Mouse (Mus musculus): ENCODE measurements around the gene Cers3. TPM values are rescaled to one million over a fixed set of nuclear protein-coding genes. Genes with fewer than 3 reads are reported as not detected.

Gene Cers3
- total and polyA plus RNA-seq, 3 experiments, result 0.04 TPM; not detected in 2

DNA sequence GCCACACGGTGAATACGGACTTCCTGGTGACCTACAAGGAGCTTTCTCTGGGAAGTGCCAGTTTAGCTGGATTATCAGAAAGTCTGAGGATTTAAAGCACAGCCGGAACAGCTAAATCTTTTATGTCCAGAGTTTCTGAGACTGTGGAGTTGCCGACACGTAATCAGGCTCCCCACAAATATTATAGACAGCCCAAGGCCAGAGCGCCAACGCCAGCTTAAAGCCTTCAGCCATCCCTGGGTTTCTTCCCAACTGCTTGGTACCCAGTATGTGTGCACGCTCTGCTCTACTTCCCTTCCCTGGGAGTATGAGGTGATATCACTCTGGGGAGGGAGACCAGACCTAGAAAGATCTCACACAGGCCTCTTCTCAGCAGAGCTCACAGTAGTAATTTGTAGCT lies 10.5 kb downstream of the Cers3 start:
- Histone ChIP-seq H3K79me2 (ENCODE audit: control insufficient read depth, insufficient read depth, low read length, poor library complexity) (no peaks in the 10 kb centered on the region), H3K27me3 (ENCODE audit: control insufficient read depth in 1 of 2, insufficient read depth in 2 of 2, low read length in 2 of 2) (peaks cover 0 to 2% of the 10 kb centered on the region in 2 experiments; a peak in 1 of 4 replicates), H3K4me3 (ENCODE audit: control insufficient read depth in 1 of 2, insufficient read depth in 1 of 2, low read depth in 2 of 2, low read length in 2 of 2) (no peak overlapping the region), H3K27ac (ENCODE audit: control insufficient read depth, low read depth, low read length) (no peak overlapping the region), H3K9me3 (replicated peaks; ENCODE audit: insufficient read depth, low read length) (no peaks in the 10 kb centered on the region), H3K9ac (ENCODE audit: control insufficient read depth, low read depth, low read length, poor library complexity, severe bottlenecking) (no peak overlapping the region), H3K4me1 (ENCODE audit: control insufficient read depth in 1 of 2, insufficient read depth in 2 of 2, low read length in 2 of 2) (no peaks in the 10 kb centered on the region; a peak in 1 of 4 replicates), H3K36me3 (ENCODE audit: control insufficient read depth in 1 of 2, insufficient read depth in 2 of 2, low read length in 2 of 2) (no peaks in the 10 kb centered on the region)
- TF ChIP-seq HCFC1 (IDR thresholded peaks at IDR 0.05; ENCODE audit: low read depth, low read length) (no peak), MXI1 (IDR thresholded peaks at IDR 0.05; ENCODE audit: low read depth, low read length) (no peak), ZMIZ1 (IDR thresholded peaks at IDR 0.05; ENCODE audit: low read depth, low read length) (no peak), NELFE (IDR thresholded peaks at IDR 0.05; ENCODE audit: low read depth, low read length) (no peak), RCOR1 (IDR thresholded peaks at IDR 0.05; ENCODE audit: low read depth, low read length) (no peak), GABPA (IDR thresholded peaks at IDR 0.05; ENCODE audit: low read depth, low read length) (no peak), EP300 (IDR thresholded peaks at IDR 0.05; ENCODE audit: low read depth in 1 of 2, low read length in 2 of 2) (no peak), ZC3H11A (IDR thresholded peaks at IDR 0.05; ENCODE audit: low read depth, low read length) (no peak)
- no peak for DNase-seq (ENCODE audit: low read depth, low spot score)

DNA sequence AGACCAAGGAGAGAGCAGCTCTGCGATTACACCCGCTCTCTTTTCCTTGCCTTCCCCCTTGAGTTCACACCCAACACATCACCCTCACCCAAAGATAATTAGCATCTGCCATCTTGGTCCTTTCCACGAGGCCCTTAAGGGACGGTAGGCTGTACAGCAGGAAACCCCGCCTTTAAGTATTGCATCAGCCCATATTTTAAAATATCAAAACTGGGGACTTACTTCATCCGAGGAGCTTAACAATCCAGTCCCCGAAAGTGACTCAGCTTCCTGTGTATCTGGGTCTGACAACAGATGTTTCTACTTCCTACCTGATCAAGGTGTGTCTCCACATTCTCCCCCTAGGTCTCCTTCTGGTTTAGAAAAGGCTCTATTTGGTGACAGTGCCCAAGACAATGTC lies 12.3 kb downstream of the Cers3 start:
- no peak overlapping the region for H3K27ac ChIP-seq (ENCODE audit: control insufficient read depth, low read depth, low read length)
- H3K27me3 ChIP-seq (ENCODE audit: control insufficient read depth in 1 of 2, insufficient read depth in 2 of 2, low read length in 2 of 2), result peaks cover 0 to 2% of the 10 kb centered on the region in 2 experiments; a peak in 1 of 4 replicates
- H3K36me3 ChIP-seq (ENCODE audit: control insufficient read depth in 1 of 2, insufficient read depth in 2 of 2, low read length in 2 of 2), result no peaks in the 10 kb centered on the region
- no peaks in the 10 kb centered on the region; a peak in 1 of 4 replicates for H3K4me1 ChIP-seq (ENCODE audit: control insufficient read depth in 1 of 2, insufficient read depth in 2 of 2, low read length in 2 of 2)
- H3K79me2 ChIP-seq (ENCODE audit: control insufficient read depth, insufficient read depth, low read length, poor library complexity), result no peaks in the 10 kb centered on the region
- no peak overlapping the region for H3K9ac ChIP-seq (ENCODE audit: control insufficient read depth, low read depth, low read length, poor library complexity, severe bottlenecking)
- no peak for TF ChIP-seq RAD21 (IDR thresholded peaks at IDR 0.05; ENCODE audit: low read depth, low read length)
- TF ChIP-seq USF1 (IDR thresholded peaks at IDR 0.05; ENCODE audit: low read depth, low read length), result no peak
- no peak for TF ChIP-seq TAL1 (IDR thresholded peaks at IDR 0.05; ENCODE audit: low read length)
- TF ChIP-seq MAFK (IDR thresholded peaks at IDR 0.05; ENCODE audit: borderline replicate concordance, low read depth, low read length), result no peak
- no peak for TF ChIP-seq MYC (IDR thresholded peaks at IDR 0.05; ENCODE audit: low read depth, low read length)
- no peak for TF ChIP-seq NELFE (IDR thresholded peaks at IDR 0.05; ENCODE audit: low read depth, low read length)
- no peak for TF ChIP-seq KAT2A (conservative IDR thresholded peaks at IDR 0.05; ENCODE audit: low read depth, low read length)
- TF ChIP-seq JUND (IDR thresholded peaks at IDR 0.05; ENCODE audit: low read depth, low read length), result no peak
- no peak for TF ChIP-seq EP300 (IDR thresholded peaks at IDR 0.05; ENCODE audit: low read depth in 1 of 2, low read length in 2 of 2)
- no peak for DNase-seq (ENCODE audit: low read depth, low spot score)
- no peak overlapping the region for H3K4me3 ChIP-seq (ENCODE audit: control insufficient read depth in 1 of 2, insufficient read depth in 1 of 2, low read depth in 2 of 2, low read length in 2 of 2)
- no peaks in the 10 kb centered on the region for H3K9me3 ChIP-seq (replicated peaks; ENCODE audit: insufficient read depth, low read length)

DNA sequence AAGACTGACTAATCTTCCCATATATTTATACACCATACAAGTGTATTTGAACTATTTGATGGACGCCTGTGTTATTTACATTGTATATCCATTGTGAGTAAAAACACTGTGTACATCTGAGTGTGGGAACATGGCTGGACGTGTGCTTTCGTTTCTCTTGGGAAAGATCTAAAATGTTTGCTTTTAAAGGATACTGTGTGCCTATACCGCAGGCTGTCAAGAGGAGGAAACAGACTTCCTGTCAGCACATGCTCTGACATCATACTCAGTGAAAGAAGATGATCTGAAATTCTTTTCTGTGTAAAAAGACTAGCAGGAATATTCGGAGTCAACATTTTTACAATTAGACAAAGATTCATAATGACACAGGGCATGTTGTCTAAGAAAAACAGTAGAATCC lies 26.6 kb downstream of the Cers3 start:
- no peak overlapping the region for H3K9ac ChIP-seq (ENCODE audit: control insufficient read depth, low read depth, low read length, poor library complexity, severe bottlenecking)
- H3K27me3 ChIP-seq (ENCODE audit: control insufficient read depth in 1 of 2, insufficient read depth in 2 of 2, low read length in 2 of 2), result peaks cover 2% of the 10 kb centered on the region in 2 experiments
- TF ChIP-seq CTCF (IDR thresholded peaks at IDR 0.05 in 2 of 3, conservative IDR thresholded peaks at IDR 0.05 in 1 of 3; ENCODE audit: control insufficient read depth in 1 of 3, insufficient read depth in 1 of 3, low read depth in 2 of 3, low read length in 3 of 3, poor library complexity in 1 of 3, severe bottlenecking in 1 of 3) (no peak), SMC3 (IDR thresholded peaks at IDR 0.05; ENCODE audit: low read depth, low read length) (no peak), MAZ (IDR thresholded peaks at IDR 0.05; ENCODE audit: low read depth, low read length) (no peak), ZMIZ1 (IDR thresholded peaks at IDR 0.05; ENCODE audit: low read depth, low read length) (no peak), MEF2A (IDR thresholded peaks at IDR 0.05; ENCODE audit: extremely low read depth, insufficient replicate concordance, low read depth, low read length, poor library complexity, severe bottlenecking) (no peak), TAL1 (IDR thresholded peaks at IDR 0.05; ENCODE audit: low read length) (no peak), HCFC1 (IDR thresholded peaks at IDR 0.05; ENCODE audit: low read depth, low read length) (no peak), POLR2AphosphoS5 (IDR thresholded peaks at IDR 0.05; ENCODE audit: borderline replicate concordance, low read depth, low read length) (no peak), MYB (IDR thresholded peaks at IDR 0.05; ENCODE audit: low read depth, low read length) (no peak), GABPA (IDR thresholded peaks at IDR 0.05; ENCODE audit: low read depth, low read length) (no peak), TCF12 (IDR thresholded peaks at IDR 0.05; ENCODE audit: low read depth, low read length) (no peak), RCOR1 (IDR thresholded peaks at IDR 0.05; ENCODE audit: low read depth, low read length) (no peak), CHD2 (IDR thresholded peaks at IDR 0.05; ENCODE audit: low read length) (no peak), USF1 (IDR thresholded peaks at IDR 0.05; ENCODE audit: low read depth, low read length) (no peak)
- no peak for DNase-seq (ENCODE audit: low read depth, low spot score)
- H3K27ac ChIP-seq (ENCODE audit: control insufficient read depth, low read depth, low read length), result no peak overlapping the region
- no peaks in the 10 kb centered on the region for H3K36me3 ChIP-seq (ENCODE audit: control insufficient read depth in 1 of 2, insufficient read depth in 2 of 2, low read length in 2 of 2)
- no peaks in the 10 kb centered on the region for H3K4me1 ChIP-seq (ENCODE audit: control insufficient read depth in 1 of 2, insufficient read depth in 2 of 2, low read length in 2 of 2)
- H3K4me3 ChIP-seq (ENCODE audit: control insufficient read depth in 1 of 2, insufficient read depth in 1 of 2, low read depth in 2 of 2, low read length in 2 of 2), result no peak overlapping the region
- H3K9me3 ChIP-seq (replicated peaks; ENCODE audit: insufficient read depth, low read length), result no peaks in the 10 kb centered on the region
- H3K79me2 ChIP-seq (ENCODE audit: control insufficient read depth, insufficient read depth, low read length, poor library complexity), result no peaks in the 10 kb centered on the region

Data from MEL (cell line).